Mouse (Mus musculus) lung, embryonic 15.5 days (tissue): Measurements from ENCODE around the gene Mtx2. TPM values are rescaled to one million over a fixed set of nuclear protein-coding genes. Genes with fewer than 3 reads are reported as not detected.

Source experiments
- ATAC-seq: fragments of 200-750 bp; cut with Nextera tagmentation; 2 replicates; pipeline ENCODE4 v1.8.0; 2017; ENCODE audit warnings: moderate number of reproducible peaks, borderline replicate concordance; ENCODE audit not compliant: low FRiP score, low TSS enrichment; ENCODE audit errors: extremely low read depth
- H3K27ac ChIP-seq: fragments of 300-500 bp; sonication (generic); 2 replicates; pipeline ENCODE4 v1.5.1; 2015; ENCODE audit warnings: moderate library complexity, mild to moderate bottlenecking, inconsistent platforms
- H3K27me3 ChIP-seq: fragments of 300-500 bp; sonication (generic); 2 replicates; pipeline ENCODE4 v1.6.1; 2015; ENCODE audit warnings: inconsistent platforms
- H3K36me3 ChIP-seq: fragments of 300-500 bp; sonication (generic); 2 replicates; pipeline ENCODE4 v1.6.1; 2015; ENCODE audit warnings: inconsistent platforms
- H3K4me1 ChIP-seq: fragments of 300-500 bp; sonication (generic); 2 replicates; pipeline ENCODE4 v1.6.1; 2015; ENCODE audit warnings: inconsistent platforms
- H3K4me2 ChIP-seq: fragments of 300-500 bp; sonication (generic); 2 replicates; pipeline ENCODE4 v1.6.1; 2015; ENCODE audit warnings: inconsistent platforms, mild to moderate bottlenecking, moderate library complexity
- H3K4me3 ChIP-seq: fragments of 300-500 bp; sonication (generic); 2 replicates; pipeline ENCODE4 v1.5.1; 2015; ENCODE audit warnings: mild to moderate bottlenecking, inconsistent platforms
- H3K9ac ChIP-seq: fragments of 300-500 bp; sonication (generic); 2 replicates; pipeline ENCODE4 v1.6.1; 2015; ENCODE audit warnings: inconsistent platforms
- H3K9me3 ChIP-seq: fragments of 300-500 bp; sonication (generic); 2 replicates; pipeline ENCODE4 v1.6.1; 2016; ENCODE audit warnings: inconsistent platforms
- WGBS: fragments of 180-500 bp; shearing (Covaris S2); methylation state at CpG from one replicate; pipeline ENCODE4 v1.1.7; 2015; 5-methylcytosine and 5-hydroxymethylcytosine counted together
- polyA plus RNA-seq: library from polyadenylated mRNA; unstranded; fragments of >200 nt; fragmentation: Nextera tagmentation; extraction: Ambion mirVana; gene quantifications from 2 replicates; pipeline ENCODE4 v1.2.1, GENCODE M21; 2015

Mtx2 gene
- polyA plus RNA-seq, 1 experiment from 2014 or later = 119 TPM

- Histone ChIP-seq H3K9me3 (no peaks in the 10 kb centered on the region), H3K27ac (no peak overlapping the region), H3K4me3 (no peak overlapping the region), H3K4me2 (no peak overlapping the region), H3K27me3 (no peaks in the 10 kb centered on the region), H3K4me1 (no peaks in the 10 kb centered on the region), H3K9ac (no peak overlapping the region), H3K36me3 (peaks cover 11% of the 10 kb centered on the region; the same call in 1 of the 2 replicates)
- no peak for ATAC-seq
- 86% methylated on average over 9 of the region's 9 CpGs for WGBS
Observed at GRCm38 (mm10) chr2:74874043-74874442, 48.4 kb downstream of the Mtx2 start.

- WGBS = 73% methylated on average over 9 of the region's 9 CpGs
- H3K4me2 ChIP-seq = no peak overlapping the region
- no peak overlapping the region for H3K27ac ChIP-seq
- no peaks in the 10 kb centered on the region; the same call in 1 of the 2 replicates for H3K36me3 ChIP-seq
- no peak for ATAC-seq
- H3K4me1 ChIP-seq = no peaks in the 10 kb centered on the region
- no peak overlapping the region for H3K4me3 ChIP-seq
- no peak overlapping the region for H3K9ac ChIP-seq
- H3K27me3 ChIP-seq = no peaks in the 10 kb centered on the region
- no peaks in the 10 kb centered on the region for H3K9me3 ChIP-seq
Observed at GRCm38 (mm10) chr2:74884357-74884756, 58.8 kb downstream of the Mtx2 start.

- WGBS = 74% methylated on average over 5 of the region's 5 CpGs
- H3K27me3 ChIP-seq = no peaks in the 10 kb centered on the region; the same call in 1 of the 2 replicates
- ATAC-seq = no peak
- H3K9ac ChIP-seq = no peak overlapping the region
- H3K4me3 ChIP-seq = no peak overlapping the region
- no peaks in the 10 kb centered on the region for H3K36me3 ChIP-seq
- no peaks in the 10 kb centered on the region for H3K9me3 ChIP-seq
- H3K4me2 ChIP-seq = no peak overlapping the region
- H3K4me1 ChIP-seq = 0 out of 2 replicates have a peak, but pooled peaks cover 9% of the 10 kb centered on the region
- H3K27ac ChIP-seq = no peak overlapping the region
Observed at GRCm38 (mm10) chr2:74891868-74892267, 66.3 kb downstream of the Mtx2 start.

DNA sequence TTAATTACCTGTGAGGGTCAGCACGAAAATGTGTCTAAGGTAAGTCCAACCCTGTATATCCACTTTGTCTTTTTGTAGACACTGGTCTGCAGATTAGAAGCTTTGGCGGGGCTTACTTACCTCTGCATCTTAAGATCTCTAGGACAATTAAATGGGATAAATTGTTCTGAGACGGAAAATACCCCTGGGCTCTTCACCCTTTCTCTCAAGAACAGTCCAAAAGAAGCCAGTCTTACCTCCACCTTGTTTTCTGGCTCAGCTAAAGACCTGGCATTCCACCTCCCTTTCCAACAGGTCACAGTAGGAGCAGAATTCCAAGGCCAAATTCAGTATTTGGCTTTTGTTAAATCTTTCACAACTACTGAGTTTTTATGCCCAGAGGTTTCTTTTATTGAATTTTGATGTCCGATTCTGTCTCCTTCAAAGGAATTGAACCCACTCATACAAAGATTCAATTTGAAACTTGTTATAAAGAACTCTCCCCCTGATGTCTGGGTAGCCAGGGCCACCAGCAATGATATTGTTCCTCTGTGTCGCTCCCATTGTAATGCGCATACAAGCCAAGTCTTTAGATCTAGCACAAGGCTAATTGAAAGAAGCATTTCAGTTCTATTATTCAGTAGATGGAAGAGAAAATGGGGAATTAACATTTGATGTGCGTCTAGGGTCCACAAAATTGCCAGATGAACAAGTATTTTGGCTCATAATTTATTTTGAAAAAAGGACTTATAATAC is 67.4 kb downstream of the Mtx2 start:
- no peaks in the 10 kb centered on the region; the same call in 1 of the 2 replicates for H3K27me3 ChIP-seq
- H3K9ac ChIP-seq = no peak overlapping the region
- no peak overlapping the region for H3K4me2 ChIP-seq
- 85% methylated on average over 7 of the region's 7 CpGs for WGBS
- H3K4me3 ChIP-seq = no peak overlapping the region
- 0 out of 2 replicates have a peak, but pooled peaks cover 9% of the 10 kb centered on the region for H3K4me1 ChIP-seq
- H3K9me3 ChIP-seq = no peaks in the 10 kb centered on the region
- no peak overlapping the region for H3K27ac ChIP-seq
- no peak for ATAC-seq
- H3K36me3 ChIP-seq = no peaks in the 10 kb centered on the region

DNA sequence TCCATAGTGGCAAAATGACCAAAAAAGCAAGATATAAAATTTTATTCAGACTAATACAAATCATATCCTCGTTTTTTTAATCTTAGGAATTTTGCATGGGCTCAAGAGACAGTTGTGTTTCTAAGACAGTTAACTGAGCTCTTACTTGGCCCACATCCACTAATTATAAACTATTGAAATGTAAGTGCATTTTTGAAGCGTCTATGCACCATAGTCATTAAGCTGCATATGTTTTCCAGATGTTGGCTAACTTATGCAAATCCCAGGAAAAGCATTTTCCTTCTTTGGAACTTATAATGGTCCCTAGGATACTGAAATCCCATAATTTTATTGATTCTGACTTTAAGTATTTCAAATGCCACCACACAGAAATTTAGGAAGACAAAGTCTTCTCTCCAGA is 68.5 kb downstream of the Mtx2 start:
- no peak for ATAC-seq
- no peak overlapping the region for H3K4me3 ChIP-seq

GRCm38 (mm10) chr2:74899973-74900372 is 74.4 kb downstream of the Mtx2 start:
- Histone ChIP-seq H3K4me3 (no peak overlapping the region), H3K9ac (no peak overlapping the region), H3K9me3 (no peaks in the 10 kb centered on the region), H3K27ac (peak overlapping the region; percentile 3; the same call in 1 of the 2 replicates), H3K27me3 (no peaks in the 10 kb centered on the region), H3K4me2 (no peak overlapping the region; the same call in 1 of the 2 replicates), H3K4me1 (peaks cover 12% of the 10 kb centered on the region), H3K36me3 (no peaks in the 10 kb centered on the region)
- WGBS = 21% methylated on average over 5 of the region's 5 CpGs
- ATAC-seq = peak; percentile 82

More for the DNA sequence above, 68.5 kb downstream of the Mtx2 start:
- Histone ChIP-seq H3K27me3 (no peaks in the 10 kb centered on the region; the same call in 1 of the 2 replicates), H3K27ac (no peak overlapping the region), H3K9me3 (no peaks in the 10 kb centered on the region), H3K36me3 (no peaks in the 10 kb centered on the region), H3K9ac (no peak overlapping the region), H3K4me1 (0 out of 2 replicates have a peak, but pooled peaks cover 9% of the 10 kb centered on the region), H3K4me2 (no peak overlapping the region)
- WGBS = 42% methylated on average over 2 of the region's 2 CpGs

DNA sequence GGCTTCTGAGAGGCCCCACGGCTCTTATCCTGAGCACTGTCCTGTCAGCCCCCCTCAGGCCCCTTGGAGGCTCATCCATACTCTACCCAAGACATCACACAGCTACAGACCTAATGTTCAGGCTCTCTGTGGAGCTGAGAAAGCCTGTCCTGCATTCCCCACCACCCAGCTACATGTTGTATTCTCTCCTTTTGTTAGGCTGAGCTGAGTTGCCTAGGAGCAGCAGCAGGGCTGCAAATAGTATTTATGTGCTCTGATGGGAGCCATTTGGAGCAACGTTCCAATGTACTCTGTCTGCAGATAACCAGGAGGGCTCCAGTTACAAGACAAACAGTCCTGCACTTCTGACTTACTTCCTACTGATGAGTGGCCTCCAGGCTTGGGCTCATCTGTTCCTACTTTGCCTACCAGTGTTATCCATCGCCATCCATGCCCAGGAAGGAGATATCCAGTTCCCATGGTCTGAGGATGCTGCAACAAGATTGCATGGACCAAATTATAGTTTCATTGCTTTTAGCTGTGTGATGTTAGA is 76.2 kb downstream of the Mtx2 start:
- WGBS = 24% methylated on average over 3 of the region's 3 CpGs
- no peaks in the 10 kb centered on the region for H3K9me3 ChIP-seq
- no peak overlapping the region for H3K4me3 ChIP-seq
- no peak overlapping the region for H3K27ac ChIP-seq
- H3K36me3 ChIP-seq = no peaks in the 10 kb centered on the region
- ATAC-seq = no peak
- H3K4me1 ChIP-seq = peaks cover 12% of the 10 kb centered on the region
- H3K27me3 ChIP-seq = no peaks in the 10 kb centered on the region
- H3K4me2 ChIP-seq = no peak overlapping the region
- no peak overlapping the region for H3K9ac ChIP-seq

DNA sequence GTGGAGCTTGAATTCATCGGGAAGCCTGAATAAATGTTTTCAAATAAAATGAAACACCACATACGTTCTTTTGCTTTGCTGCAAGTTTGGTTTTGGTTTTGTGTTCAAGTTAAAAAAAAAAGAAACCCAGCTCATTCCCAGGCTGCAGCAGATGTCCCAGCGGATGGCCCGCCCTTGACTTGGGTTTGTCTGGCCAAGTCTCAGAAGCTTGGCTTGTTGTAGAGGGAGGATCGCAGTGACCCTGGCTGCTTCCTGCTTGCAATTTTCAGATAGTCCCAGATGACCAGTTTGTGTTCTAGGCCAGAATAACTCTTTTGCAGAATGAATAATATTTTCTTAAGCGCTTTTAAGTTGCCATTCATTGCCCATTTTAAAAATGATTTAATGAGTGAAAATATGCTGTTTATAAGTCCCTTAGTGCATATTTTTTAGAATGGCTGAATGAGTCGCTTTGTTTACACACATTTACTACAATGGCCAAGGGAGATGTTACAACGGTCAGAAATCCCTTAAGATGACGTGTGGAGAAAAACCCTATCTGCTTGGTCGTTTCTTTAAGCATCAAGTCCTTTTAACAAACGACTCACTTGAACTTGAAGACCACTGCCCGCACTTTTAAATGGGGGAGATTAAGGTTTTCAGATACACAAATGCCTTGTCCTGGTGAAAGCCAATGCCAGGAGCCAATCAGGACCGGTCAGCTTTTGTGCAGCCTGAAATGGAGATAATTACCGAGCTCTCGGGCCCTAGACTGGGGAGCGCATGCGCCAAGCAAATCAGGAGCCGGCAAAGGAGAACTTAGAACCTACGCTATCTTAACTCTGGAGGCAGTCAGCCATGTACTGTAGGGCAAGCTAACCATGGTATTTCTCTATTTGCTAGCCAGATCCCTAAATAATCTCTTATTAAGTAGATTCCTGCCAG is 82.0 kb downstream of the Mtx2 start:
- Histone ChIP-seq H3K27me3 (no peaks in the 10 kb centered on the region), H3K4me2 (peak overlapping the region; percentile 31; the same call in 1 of the 2 replicates), H3K4me3 (no peak overlapping the region), H3K27ac (peak overlapping the region; percentile 46), H3K4me1 (peaks cover 11% of the 10 kb centered on the region; the same call in 1 of the 2 replicates), H3K9me3 (no peaks in the 10 kb centered on the region), H3K36me3 (no peaks in the 10 kb centered on the region), H3K9ac (no peak overlapping the region)
- peak; percentile 87; the same call in 1 of the 2 replicates for ATAC-seq
- WGBS = 54% methylated on average over 19 of the region's 19 CpGs

DNA sequence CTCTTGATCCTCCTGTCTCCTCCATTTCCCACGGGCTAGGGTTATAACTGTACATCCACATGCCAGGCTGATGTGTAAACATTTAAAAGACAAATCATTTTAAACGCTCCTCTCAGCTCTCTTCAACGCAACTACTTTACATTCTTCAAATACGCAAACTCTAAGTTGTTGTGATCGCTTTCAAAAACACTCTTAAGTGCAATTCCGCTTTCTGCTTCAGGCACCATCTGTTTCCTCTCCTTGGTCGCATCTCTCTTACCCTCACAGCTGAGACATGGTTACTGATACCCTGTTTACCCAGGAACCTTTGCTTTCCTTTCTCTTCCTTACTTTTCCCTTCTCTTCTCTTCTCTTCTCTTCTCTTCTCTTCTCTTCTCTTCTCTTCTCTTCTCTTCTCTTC is 86.4 kb downstream of the Mtx2 start:
- Histone ChIP-seq H3K4me3 (no peak overlapping the region), H3K27me3 (no peaks in the 10 kb centered on the region), H3K4me1 (peaks cover 8% of the 10 kb centered on the region; the same call in 1 of the 2 replicates), H3K4me2 (no peak overlapping the region), H3K9me3 (no peaks in the 10 kb centered on the region), H3K9ac (no peak overlapping the region), H3K36me3 (no peaks in the 10 kb centered on the region), H3K27ac (no peak overlapping the region)
- ATAC-seq = no peak
- WGBS = 32% methylated on average over 7 of the region's 7 CpGs

- Histone ChIP-seq H3K4me1 (no peaks in the 10 kb centered on the region), H3K9ac (no peak overlapping the region), H3K9me3 (no peaks in the 10 kb centered on the region), H3K27ac (no peak overlapping the region), H3K4me2 (no peak overlapping the region), H3K27me3 (no peaks in the 10 kb centered on the region; the same call in 1 of the 2 replicates), H3K36me3 (no peaks in the 10 kb centered on the region), H3K4me3 (no peak overlapping the region)
- ATAC-seq = no peak
- WGBS = 40% methylated on average over 9 of the region's 9 CpGs
Observed at GRCm38 (mm10) chr2:74917880-74918537, 92.4 kb downstream of the Mtx2 start.
